Mouse (Mus musculus): Measurements from ENCODE around the gene Slc19a2. TPM values are rescaled to one million over a fixed set of nuclear protein-coding genes. Genes with fewer than 3 reads are reported as not detected.
A peak's percentile ranks its signal among the peaks of the same experiment; 100 is the strongest.

Slc19a2 gene
- total and polyA plus RNA-seq, 2 experiments from 2014 or later = 5.0 to 10.6 TPM

- no peaks in the 10 kb centered on the region for H3K4me1 ChIP-seq (ENCODE audit: control insufficient read depth, insufficient read depth)
- no peak overlapping the region for H3K27ac ChIP-seq (ENCODE audit: low read depth)
- H3K36me3 ChIP-seq (replicated peaks; ENCODE audit: control insufficient read depth, insufficient read depth, low read length) = peaks cover 53% of the 10 kb centered on the region
- H3K9ac ChIP-seq (replicated peaks; ENCODE audit: low read depth, low read length) = no peak overlapping the region
- 82% methylated on average over 5 of the region's 5 CpGs for WGBS
- no peak for DNase-seq (ENCODE audit: low spot score)
- no peaks in the 10 kb centered on the region for H3K27me3 ChIP-seq (ENCODE audit: control insufficient read depth, insufficient read depth, low read length)
- no peak overlapping the region for H3K4me2 ChIP-seq (ENCODE audit: low read depth, low read length)
- TF ChIP-seq CTCF (IDR thresholded peaks at IDR 0.05; ENCODE audit: low read depth) (no peak), EP300 (IDR thresholded peaks at IDR 0.05; ENCODE audit: low read depth) (no peak)
- no peaks in the 10 kb centered on the region for H3K9me3 ChIP-seq (replicated peaks; ENCODE audit: control insufficient read depth, low read length)
- no peak overlapping the region for H3K4me3 ChIP-seq (ENCODE audit: low read depth, low read length)
- no peak for ATAC-seq (ENCODE audit: insufficient read depth, low read depth)
Observed at GRCm38 (mm10) chr1:164292040-164292439, 43.2 kb downstream of the Slc19a2 start.

DNA sequence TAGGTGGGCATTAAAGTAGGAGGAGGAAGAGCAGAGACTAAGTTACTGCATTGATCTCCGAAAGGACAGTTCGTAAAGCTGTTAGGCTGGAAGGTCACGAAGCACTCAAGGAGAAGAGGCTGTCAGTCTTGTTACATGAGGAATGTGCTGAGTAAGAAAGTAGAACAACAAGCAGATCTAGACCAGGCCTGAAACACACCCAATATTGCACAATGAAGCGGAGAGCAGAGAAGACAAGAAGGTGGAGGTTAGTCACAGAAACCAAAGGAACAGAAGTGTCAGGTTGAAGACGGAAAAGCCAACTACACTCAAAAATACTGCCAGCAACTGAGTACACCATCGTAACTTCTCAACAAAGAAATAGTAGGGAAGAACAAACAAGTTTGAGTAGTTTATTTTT is 45.2 kb downstream of the Slc19a2 start:
- no peaks in the 10 kb centered on the region for H3K4me1 ChIP-seq (ENCODE audit: control insufficient read depth, insufficient read depth)
- TF ChIP-seq CTCF (IDR thresholded peaks at IDR 0.05; ENCODE audit: low read depth) = no peak
- TF ChIP-seq EP300 (IDR thresholded peaks at IDR 0.05; ENCODE audit: low read depth) = no peak
- H3K36me3 ChIP-seq (replicated peaks; ENCODE audit: control insufficient read depth, insufficient read depth, low read length) = peaks cover 71% of the 10 kb centered on the region
- DNase-seq (ENCODE audit: low spot score) = no peak
- H3K27ac ChIP-seq (ENCODE audit: low read depth) = no peak overlapping the region
- H3K9me3 ChIP-seq (replicated peaks; ENCODE audit: control insufficient read depth, low read length) = no peaks in the 10 kb centered on the region
- ATAC-seq (ENCODE audit: insufficient read depth, low read depth) = no peak
- no peaks in the 10 kb centered on the region for H3K27me3 ChIP-seq (ENCODE audit: control insufficient read depth, insufficient read depth, low read length)
- H3K9ac ChIP-seq (replicated peaks; ENCODE audit: low read depth, low read length) = no peak overlapping the region
- no peak overlapping the region for H3K4me3 ChIP-seq (ENCODE audit: low read depth, low read length)
- 80% methylated on average over 6 of the region's 6 CpGs for WGBS
- H3K4me2 ChIP-seq (ENCODE audit: low read depth, low read length) = no peak overlapping the region

GRCm38 (mm10) chr1:164296473-164296872 is 47.6 kb downstream of the Slc19a2 start:
- DNase-seq (ENCODE audit: low spot score) = no peak
- no peak for TF ChIP-seq CTCF (IDR thresholded peaks at IDR 0.05; ENCODE audit: low read depth)
- no peak for TF ChIP-seq EP300 (IDR thresholded peaks at IDR 0.05; ENCODE audit: low read depth)
- H3K4me3 ChIP-seq (ENCODE audit: low read depth, low read length) = no peak overlapping the region
- H3K9me3 ChIP-seq (replicated peaks; ENCODE audit: control insufficient read depth, low read length) = no peaks in the 10 kb centered on the region
- WGBS = 88% methylated on average over 4 of the region's 5 CpGs
- no peak overlapping the region for H3K27ac ChIP-seq (ENCODE audit: low read depth)
- no peak overlapping the region for H3K9ac ChIP-seq (replicated peaks; ENCODE audit: low read depth, low read length)
- no peaks in the 10 kb centered on the region for H3K4me1 ChIP-seq (ENCODE audit: control insufficient read depth, insufficient read depth)
- no peak for ATAC-seq (ENCODE audit: insufficient read depth, low read depth)
- no peak overlapping the region for H3K4me2 ChIP-seq (ENCODE audit: low read depth, low read length)
- no peaks in the 10 kb centered on the region for H3K27me3 ChIP-seq (ENCODE audit: control insufficient read depth, insufficient read depth, low read length)
- H3K36me3 ChIP-seq (replicated peaks; ENCODE audit: control insufficient read depth, insufficient read depth, low read length) = peaks cover 79% of the 10 kb centered on the region

- Histone ChIP-seq H3K9me3 (replicated peaks; ENCODE audit: control insufficient read depth, low read length) (no peaks in the 10 kb centered on the region), H3K27ac (ENCODE audit: low read depth) (no peak overlapping the region), H3K36me3 (replicated peaks; ENCODE audit: control insufficient read depth, insufficient read depth, low read length) (peaks cover 59% of the 10 kb centered on the region), H3K27me3 (ENCODE audit: control insufficient read depth, insufficient read depth, low read length) (no peaks in the 10 kb centered on the region), H3K9ac (replicated peaks; ENCODE audit: low read depth, low read length) (no peak overlapping the region), H3K4me2 (ENCODE audit: low read depth, low read length) (no peak overlapping the region), H3K4me3 (ENCODE audit: low read depth, low read length) (no peak overlapping the region), H3K4me1 (ENCODE audit: control insufficient read depth, insufficient read depth) (0 out of 2 replicates have a peak, but pooled peaks cover 5% of the 10 kb centered on the region)
- ATAC-seq (ENCODE audit: insufficient read depth, low read depth) (no peak), DNase-seq (ENCODE audit: low spot score) (no peak)
- WGBS = 86% methylated on average over 4 of the region's 4 CpGs
- TF ChIP-seq CTCF (IDR thresholded peaks at IDR 0.05; ENCODE audit: low read depth) (no peak), EP300 (IDR thresholded peaks at IDR 0.05; ENCODE audit: low read depth) (no peak)
Observed at GRCm38 (mm10) chr1:164301949-164302348, 53.1 kb downstream of the Slc19a2 start.

- Histone ChIP-seq H3K36me3 (replicated peaks; ENCODE audit: control insufficient read depth, insufficient read depth, low read length) (peaks cover 42% of the 10 kb centered on the region), H3K27ac (ENCODE audit: low read depth) (no peak within 1 kb of the TSS), H3K4me1 (ENCODE audit: control insufficient read depth, insufficient read depth) (peaks cover 5% of the 10 kb centered on the region; the same call in 1 of the 2 replicates), H3K27me3 (ENCODE audit: control insufficient read depth, insufficient read depth, low read length) (no peaks in the 10 kb centered on the region), H3K9me3 (replicated peaks; ENCODE audit: control insufficient read depth, low read length) (no peaks in the 10 kb centered on the region), H3K4me3 (ENCODE audit: low read depth, low read length) (no peak within 1 kb of the TSS), H3K4me2 (ENCODE audit: low read depth, low read length) (no peak within 1 kb of the TSS), H3K9ac (replicated peaks; ENCODE audit: low read depth, low read length) (no peak within 1 kb of the TSS)
- ATAC-seq (ENCODE audit: insufficient read depth, low read depth) (no peak), DNase-seq (ENCODE audit: low spot score) (no peak)
- TF ChIP-seq EP300 (IDR thresholded peaks at IDR 0.05; ENCODE audit: low read depth) (no peak), CTCF (IDR thresholded peaks at IDR 0.05; ENCODE audit: low read depth) (no peak)
- WGBS = 87% methylated on average over 5 of the region's 5 CpGs
Observed at GRCm38 (mm10) chr1:164303821-164304220, 55.0 kb downstream of the Slc19a2 start, which contains the start of gene Nme7. Gene Nme7, plus strand, starts transcription at chr1:164304121.

DNA sequence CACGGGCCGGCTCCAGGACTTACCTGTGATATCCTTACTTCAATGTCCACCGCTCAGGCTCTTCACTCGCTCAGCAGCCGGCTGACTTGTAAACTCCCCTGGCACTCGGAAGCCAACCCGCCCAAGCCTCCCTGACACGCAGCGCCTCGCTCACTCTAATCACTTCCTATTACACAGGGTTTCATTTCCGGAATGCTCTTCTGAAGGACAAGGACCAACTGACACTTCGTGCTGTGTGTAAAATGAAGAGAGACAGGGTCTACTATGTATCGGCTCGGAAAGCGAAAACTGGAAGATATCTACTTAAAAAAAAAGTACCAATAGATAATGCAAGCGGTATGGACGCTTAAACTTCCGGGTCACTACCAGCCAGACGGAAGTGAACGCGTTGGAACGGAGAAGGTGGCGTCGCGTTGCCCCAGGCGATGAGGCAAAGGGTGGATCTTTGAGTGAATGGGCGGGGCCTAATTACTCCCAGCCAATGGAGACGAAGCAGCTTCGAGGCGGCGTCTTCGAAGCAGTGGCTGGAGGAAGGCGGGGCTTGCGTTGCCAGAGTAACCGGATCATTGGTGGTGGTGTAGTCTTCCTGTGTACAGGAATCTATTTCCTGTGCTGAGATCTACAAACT is 58.4 kb downstream of the Slc19a2 start, which contains the start of gene Blzf1:
Gene Blzf1 (minus strand): TSS at position 366 of the 628 bp plus-strand sequence.
- peak within 1 kb of the TSS; percentile 79 for H3K4me2 ChIP-seq (ENCODE audit: low read depth, low read length)
- H3K27ac ChIP-seq (ENCODE audit: low read depth) = peak within 1 kb of the TSS; percentile 75
- WGBS = under 1% methylated on average over 35 of the region's 35 CpGs
- peaks cover 12% of the 10 kb centered on the region for H3K36me3 ChIP-seq (replicated peaks; ENCODE audit: control insufficient read depth, insufficient read depth, low read length)
- TF ChIP-seq CTCF (IDR thresholded peaks at IDR 0.05; ENCODE audit: low read depth) = no peak
- no peak for TF ChIP-seq EP300 (IDR thresholded peaks at IDR 0.05; ENCODE audit: low read depth)
- peak; percentile 97 for DNase-seq (ENCODE audit: low spot score)
- H3K4me3 ChIP-seq (ENCODE audit: low read depth, low read length) = peak within 1 kb of the TSS; percentile 89
- no peaks in the 10 kb centered on the region for H3K27me3 ChIP-seq (ENCODE audit: control insufficient read depth, insufficient read depth, low read length)
- peak within 1 kb of the TSS; percentile 83 for H3K9ac ChIP-seq (replicated peaks; ENCODE audit: low read depth, low read length)
- peaks cover 5% of the 10 kb centered on the region; the same call in 1 of the 2 replicates for H3K4me1 ChIP-seq (ENCODE audit: control insufficient read depth, insufficient read depth)
- ATAC-seq (ENCODE audit: insufficient read depth, low read depth) = peak; percentile 99
- no peaks in the 10 kb centered on the region for H3K9me3 ChIP-seq (replicated peaks; ENCODE audit: control insufficient read depth, low read length)
